Mouse (Mus musculus): Measurements from ENCODE around the gene Tpm4. TPM values are rescaled to one million over a fixed set of nuclear protein-coding genes. Genes with fewer than 3 reads are reported as not detected.
A peak's percentile ranks its signal among the peaks of the same experiment; 100 is the strongest.

Gene Tpm4
- polyA plus RNA-seq, 1 experiment, result 170 TPM

DNA sequence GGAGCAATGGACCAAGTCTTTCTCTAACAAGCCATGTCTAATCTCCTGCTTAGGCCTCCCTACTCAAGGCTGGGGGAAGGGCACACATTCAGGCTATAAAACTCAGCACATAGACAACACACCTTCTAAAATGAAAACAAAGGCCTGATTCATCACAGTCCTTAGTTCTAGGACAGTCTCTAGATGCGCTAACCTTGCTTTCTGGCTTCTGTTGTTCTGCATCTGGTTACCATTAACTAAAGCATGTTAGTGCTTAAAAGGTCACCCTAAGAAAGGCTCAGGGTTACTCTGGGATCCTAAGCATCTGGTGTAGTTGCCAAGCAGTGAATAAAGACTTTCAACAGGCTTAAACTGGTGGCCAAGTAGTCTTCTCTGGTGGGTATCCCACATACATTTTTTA is 12.8 kb upstream of the Tpm4 start:
- 89% methylated on average over 1 of the region's 1 CpGs for WGBS
- TF ChIP-seq POLR2A (IDR thresholded peaks at IDR 0.05; ENCODE audit: borderline replicate concordance, extremely low read depth, low read depth, low read length), result no peak
- TF ChIP-seq CTCF (IDR thresholded peaks at IDR 0.05; ENCODE audit: insufficient read depth, low read length), result no peak
- no peak for DNase-seq
- no peaks in the 10 kb centered on the region for H3K4me1 ChIP-seq (ENCODE audit: control insufficient read depth, insufficient read depth, low read length)
- no peak overlapping the region for H3K4me3 ChIP-seq (replicated peaks; ENCODE audit: extremely low read depth, low read depth, low read length)

DNA sequence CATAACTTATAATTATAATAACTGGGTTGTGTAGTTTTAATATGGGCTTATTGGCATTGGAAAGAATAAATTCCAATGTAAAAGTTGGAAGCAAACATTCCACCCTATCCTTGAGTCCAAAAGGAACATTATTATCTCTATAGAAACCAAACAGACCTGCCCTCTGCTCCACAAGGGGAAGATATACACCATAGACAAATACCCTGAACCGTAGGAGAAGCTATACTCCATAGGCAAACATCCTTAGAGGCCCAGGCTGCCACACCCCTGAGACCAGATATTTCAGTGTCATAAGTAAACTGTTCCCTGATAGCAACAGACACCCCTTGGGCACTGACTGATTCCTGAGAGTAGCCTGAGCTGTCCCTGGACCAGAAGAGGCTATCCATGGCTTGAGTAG is 6.9 kb upstream of the Tpm4 start:
- Histone ChIP-seq H3K4me1 (ENCODE audit: control insufficient read depth, insufficient read depth, low read length) (peaks cover under 1% of the 10 kb centered on the region), H3K4me3 (replicated peaks; ENCODE audit: extremely low read depth, low read depth, low read length) (no peak overlapping the region)
- TF ChIP-seq POLR2A (IDR thresholded peaks at IDR 0.05; ENCODE audit: borderline replicate concordance, extremely low read depth, low read depth, low read length) (no peak), CTCF (IDR thresholded peaks at IDR 0.05; ENCODE audit: insufficient read depth, low read length) (no peak)
- WGBS, result 26% methylated on average over 1 of the region's 1 CpGs
- no peak for DNase-seq

DNA sequence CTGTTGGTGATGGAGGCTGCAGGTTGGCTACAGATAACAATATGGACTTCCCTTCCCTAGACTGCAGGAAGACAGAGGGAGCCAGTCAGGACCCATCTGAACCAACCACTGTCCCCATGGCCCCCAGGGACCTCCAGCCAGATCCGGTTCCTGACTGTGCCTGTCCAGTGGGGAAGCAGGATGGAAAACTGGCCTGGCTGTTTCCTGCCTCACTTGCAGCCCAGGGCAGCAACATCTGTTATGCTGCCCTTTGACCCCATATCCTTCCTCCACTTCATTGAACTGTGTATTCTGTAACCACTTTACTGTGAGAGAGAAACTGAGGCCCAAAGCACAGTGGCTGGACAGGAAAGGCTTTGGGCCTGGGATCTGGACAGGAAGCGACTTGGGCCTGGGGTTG is 3.5 kb upstream of the Tpm4 start:
- DNase-seq, result no peak
- 53% methylated on average over 2 of the region's 2 CpGs for WGBS

DNA sequence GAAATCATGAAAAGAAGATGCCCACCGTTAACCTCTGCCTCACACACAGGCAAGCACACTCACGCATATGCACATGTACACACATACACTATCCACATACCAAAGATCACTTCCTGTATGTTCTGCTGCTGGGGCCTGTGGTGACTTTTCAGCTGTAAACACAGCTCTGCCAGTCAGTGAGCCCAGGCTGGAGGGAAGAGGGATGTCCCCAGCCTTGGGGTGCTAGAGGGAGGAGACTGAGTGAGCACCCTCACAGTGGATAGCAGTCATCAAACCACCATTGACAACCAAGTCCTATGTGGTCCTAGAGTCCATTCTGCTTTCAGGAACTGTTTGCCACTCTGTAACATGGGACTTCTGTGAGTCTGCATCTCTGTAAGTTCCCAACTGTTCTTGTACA is 2.9 kb upstream of the Tpm4 start:
- peaks cover 4% of the 10 kb centered on the region for H3K4me1 ChIP-seq (ENCODE audit: control insufficient read depth, insufficient read depth, low read length)
- H3K4me3 ChIP-seq (replicated peaks; ENCODE audit: extremely low read depth, low read depth, low read length), result no peak overlapping the region
- TF ChIP-seq CTCF (IDR thresholded peaks at IDR 0.05; ENCODE audit: insufficient read depth, low read length) (no peak), POLR2A (IDR thresholded peaks at IDR 0.05; ENCODE audit: borderline replicate concordance, extremely low read depth, low read depth, low read length) (no peak)
- no peak for DNase-seq
- 64% methylated on average over 2 of the region's 2 CpGs for WGBS

More for the DNA sequence above, 3.5 kb upstream of the Tpm4 start:
- Histone ChIP-seq H3K4me1 (ENCODE audit: control insufficient read depth, insufficient read depth, low read length) (peaks cover 2% of the 10 kb centered on the region), H3K4me3 (replicated peaks; ENCODE audit: extremely low read depth, low read depth, low read length) (no peak overlapping the region)
- TF ChIP-seq POLR2A (IDR thresholded peaks at IDR 0.05; ENCODE audit: borderline replicate concordance, extremely low read depth, low read depth, low read length), result no peak
- no peak for TF ChIP-seq CTCF (IDR thresholded peaks at IDR 0.05; ENCODE audit: insufficient read depth, low read length)

DNA sequence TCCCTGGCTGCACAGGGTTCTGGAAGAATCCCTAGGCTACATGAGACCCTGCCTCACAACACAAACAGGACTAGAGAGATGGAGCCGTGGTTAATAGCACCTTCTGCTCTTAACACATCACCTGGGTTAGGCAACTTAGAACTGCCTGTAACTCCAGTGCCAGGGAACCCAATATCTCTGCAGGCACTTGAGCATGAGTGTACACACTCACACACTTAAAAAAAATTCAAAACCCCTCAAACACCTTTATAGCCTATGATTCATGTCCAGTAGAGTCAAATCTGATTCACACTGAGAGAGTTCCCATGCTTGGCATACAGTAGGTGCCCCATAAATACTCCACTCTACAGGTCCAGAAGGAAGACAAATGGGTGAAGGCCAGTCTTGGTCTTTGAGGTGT is 2.4 kb upstream of the Tpm4 start:
- TF ChIP-seq POLR2A (IDR thresholded peaks at IDR 0.05; ENCODE audit: borderline replicate concordance, extremely low read depth, low read depth, low read length) (no peak), CTCF (IDR thresholded peaks at IDR 0.05; ENCODE audit: insufficient read depth, low read length) (no peak)
- Histone ChIP-seq H3K4me3 (replicated peaks; ENCODE audit: extremely low read depth, low read depth, low read length) (no peak overlapping the region), H3K4me1 (ENCODE audit: control insufficient read depth, insufficient read depth, low read length) (peaks cover 7% of the 10 kb centered on the region)
- 58% methylated on average over 1 of the region's 1 CpGs for WGBS
- DNase-seq, result no peak

DNA sequence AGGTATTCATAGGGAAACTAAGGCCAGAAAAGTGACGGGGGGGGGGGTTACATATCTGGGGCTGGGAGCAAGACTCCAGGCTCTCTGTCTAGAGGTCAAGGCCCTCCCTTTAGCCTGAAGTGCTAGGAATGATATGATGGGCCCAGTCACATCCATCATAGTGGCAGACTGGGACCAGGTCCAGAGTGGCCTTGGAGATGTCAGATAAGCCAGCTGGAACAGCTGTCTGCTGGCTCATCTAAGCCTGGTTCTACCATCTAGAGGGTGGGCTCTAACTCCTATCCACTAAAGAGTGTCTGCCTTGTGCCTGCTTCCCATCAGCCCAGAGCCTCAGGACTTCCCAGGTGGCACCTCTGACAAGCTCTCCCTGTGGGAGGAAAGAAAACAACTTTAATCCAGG is 1.9 kb upstream of the Tpm4 start:
- TF ChIP-seq POLR2A (IDR thresholded peaks at IDR 0.05; ENCODE audit: borderline replicate concordance, extremely low read depth, low read depth, low read length) (no peak), CTCF (IDR thresholded peaks at IDR 0.05; ENCODE audit: insufficient read depth, low read length) (no peak)

DNA sequence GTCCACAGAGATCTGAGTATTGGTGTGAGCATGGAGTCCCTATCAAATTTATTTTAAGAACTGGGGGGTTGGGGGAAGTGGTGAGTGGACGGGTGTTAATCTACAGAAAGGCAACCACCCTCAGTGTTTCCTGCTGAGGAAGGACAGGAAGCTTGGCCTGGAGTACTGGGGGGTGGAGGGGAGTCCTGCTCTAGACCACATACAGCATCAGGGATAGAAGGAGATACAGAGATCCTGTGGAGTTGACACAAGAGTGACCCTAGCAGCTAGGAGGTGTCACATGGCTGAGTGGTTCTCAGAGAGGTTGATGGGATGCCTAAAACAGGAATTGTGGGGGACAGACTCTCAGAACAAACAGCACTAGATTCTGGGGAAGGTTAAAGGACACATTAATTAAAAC is 1.3 kb upstream of the Tpm4 start:
- DNase-seq, result no peak
- TF ChIP-seq CTCF (IDR thresholded peaks at IDR 0.05; ENCODE audit: insufficient read depth, low read length) (no peak), POLR2A (IDR thresholded peaks at IDR 0.05; ENCODE audit: borderline replicate concordance, extremely low read depth, low read depth, low read length) (no peak)
- peaks cover 10% of the 10 kb centered on the region for H3K4me1 ChIP-seq (ENCODE audit: control insufficient read depth, insufficient read depth, low read length)
- 25% methylated on average over 1 of the region's 1 CpGs for WGBS
- H3K4me3 ChIP-seq (replicated peaks; ENCODE audit: extremely low read depth, low read depth, low read length), result no peak overlapping the region

More for the DNA sequence above, 1.9 kb upstream of the Tpm4 start:
- peaks cover 10% of the 10 kb centered on the region for H3K4me1 ChIP-seq (ENCODE audit: control insufficient read depth, insufficient read depth, low read length)
- WGBS, result 61% methylated on average over 1 of the region's 1 CpGs
- DNase-seq, result no peak
- no peak overlapping the region for H3K4me3 ChIP-seq (replicated peaks; ENCODE audit: extremely low read depth, low read depth, low read length)

DNA sequence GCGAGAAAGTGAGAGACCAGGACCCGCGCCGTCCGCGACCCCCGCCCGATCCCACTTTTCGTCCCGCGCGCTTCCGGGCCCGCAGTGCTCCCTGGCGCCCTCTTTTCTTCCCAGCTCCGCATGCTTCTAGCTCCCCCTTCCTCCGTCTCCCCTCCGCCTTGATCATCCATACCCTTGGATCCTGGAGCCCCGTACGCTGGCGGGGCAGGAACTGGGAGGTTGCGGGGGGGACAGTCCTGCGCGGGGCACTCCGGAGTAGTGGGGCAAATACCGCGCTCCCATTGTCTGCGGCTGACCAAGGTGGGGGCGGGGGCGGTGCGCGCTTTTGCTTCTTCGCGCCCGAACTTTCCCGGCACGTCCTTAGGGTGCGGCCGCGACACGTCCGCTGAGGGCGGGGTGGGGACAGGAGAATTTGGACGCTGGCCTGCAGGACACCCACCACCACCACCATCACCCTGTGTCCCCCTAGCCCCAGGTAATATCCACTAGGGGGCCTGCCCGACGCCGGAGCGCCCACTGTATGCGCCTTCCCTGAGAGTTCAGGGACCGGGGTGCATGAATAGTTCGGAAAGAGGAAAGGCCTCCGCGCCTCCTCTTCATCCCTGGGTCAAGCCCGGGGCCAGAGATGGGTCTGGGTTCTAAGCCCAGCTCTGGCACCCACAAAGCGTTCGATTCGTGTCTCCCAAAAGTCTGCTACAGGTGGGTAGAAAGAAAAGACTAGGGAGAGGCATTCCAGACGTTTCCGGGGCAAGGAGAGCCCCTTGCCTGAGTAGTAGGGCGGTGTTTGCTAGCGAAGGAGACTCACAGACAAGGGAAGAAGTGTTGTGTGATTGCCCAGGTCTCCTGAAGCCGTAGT is 899 bp downstream of the Tpm4 start:
- peak overlapping the region; percentile 90 for H3K4me3 ChIP-seq (replicated peaks; ENCODE audit: extremely low read depth, low read depth, low read length)
- peak; percentile 73 for DNase-seq
- WGBS, result under 1% methylated on average over 61 of the region's 62 CpGs
- TF ChIP-seq POLR2A (IDR thresholded peaks at IDR 0.05; ENCODE audit: borderline replicate concordance, extremely low read depth, low read depth, low read length), result no peak
- no peak for TF ChIP-seq CTCF (IDR thresholded peaks at IDR 0.05; ENCODE audit: insufficient read depth, low read length)
- peaks cover 10% of the 10 kb centered on the region for H3K4me1 ChIP-seq (ENCODE audit: control insufficient read depth, insufficient read depth, low read length)

DNA sequence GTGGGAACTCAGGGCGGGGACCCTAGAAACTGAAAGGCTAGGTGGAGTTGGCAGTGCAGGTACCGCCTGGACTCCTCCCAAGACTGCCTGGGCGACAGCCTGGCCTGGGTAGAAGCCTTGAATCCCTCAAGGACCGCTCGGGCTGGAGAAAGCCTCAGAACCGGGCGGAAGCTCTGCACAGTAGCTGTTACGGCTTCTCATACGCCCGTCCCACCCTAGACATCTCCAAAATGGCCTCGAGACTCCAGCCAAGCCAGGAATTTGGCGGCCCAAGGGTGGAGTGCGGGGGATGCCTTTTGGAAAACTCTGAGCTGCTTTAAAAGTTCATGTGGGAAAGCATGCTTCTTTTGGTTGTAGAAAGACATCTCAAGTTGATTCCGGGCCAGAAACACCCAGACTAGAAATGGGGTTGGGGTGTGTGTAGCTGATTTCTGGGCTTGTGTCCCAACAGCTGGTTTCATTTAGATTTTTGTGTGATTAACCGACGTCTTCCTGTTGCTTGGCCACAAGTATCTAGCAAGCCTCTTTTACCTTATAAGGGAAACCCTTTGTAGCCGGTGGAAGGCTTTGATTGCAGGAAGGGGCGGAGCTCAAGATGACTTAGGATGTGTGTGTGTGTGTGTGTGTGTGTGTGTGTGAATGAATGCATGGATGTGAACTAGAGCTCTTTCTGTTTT is 1.7 kb downstream of the Tpm4 start:
- 1% methylated on average over 18 of the region's 18 CpGs for WGBS
- peak; percentile 59 for DNase-seq

More for the DNA sequence above, 1.7 kb downstream of the Tpm4 start:
- peak; percentile 61; the same call in 1 of the 2 replicates for TF ChIP-seq POLR2A (IDR thresholded peaks at IDR 0.05; ENCODE audit: borderline replicate concordance, extremely low read depth, low read depth, low read length)
- TF ChIP-seq CTCF (IDR thresholded peaks at IDR 0.05; ENCODE audit: insufficient read depth, low read length), result no peak
- Histone ChIP-seq H3K4me3 (replicated peaks; ENCODE audit: extremely low read depth, low read depth, low read length) (peak overlapping the region; percentile 90), H3K4me1 (ENCODE audit: control insufficient read depth, insufficient read depth, low read length) (peaks cover 10% of the 10 kb centered on the region)
